Comparison of ENCODE assay signal across 9 mouse cellular contexts in genomic region chr13:25083144-25083572, GRCm38 (mm10). TPM values are rescaled to one million over a fixed set of nuclear protein-coding genes. Genes with fewer than 3 reads are reported as not detected.
DNase-seq lines count a peak whose midpoint lies in the region; ATAC-seq and TF ChIP-seq lines count a peak whose summit lies in the region.
"Had no signal": no experiment of that assay in that cellular context is flagged by ENCODE, and none has a peak within 500 bp of the region (broad histone marks: within the 10 kb centered on the region; RNA-seq: fewer than 3 reads in every experiment).

No protein-coding gene starts in this region.

- H3K36me3 ChIP-seq in lung, embryonic 15.5 days: no peaks in the 10 kb centered on the region
- H3K36me3 ChIP-seq in neural tube, embryonic 11.5 days (ENCODE audit: control insufficient read depth, insufficient read depth, low read length): no peaks in the 10 kb centered on the region

- peak overlapping the region; percentile 45 for H3K4me2 ChIP-seq in lung, embryonic 15.5 days
- H3K4me2 ChIP-seq in neural tube, embryonic 11.5 days (ENCODE audit: low read depth): no peak overlapping the region

- ATAC-seq in lung, embryonic 15.5 days (ENCODE audit: borderline replicate concordance, extremely low read depth, low FRiP score, low TSS enrichment): peak; percentile 55; the same call in 1 of the 2 replicates
- ATAC-seq in neural tube, embryonic 11.5 days (ENCODE audit: insufficient read depth, low FRiP score, low TSS enrichment): no peak

- no peaks in the 10 kb centered on the region for H3K9me3 ChIP-seq in lung, embryonic 15.5 days
- no peaks in the 10 kb centered on the region for H3K9me3 ChIP-seq in neural tube, embryonic 11.5 days (ENCODE audit: control insufficient read depth, low read length)

- no peak overlapping the region for H3K9ac ChIP-seq in lung, embryonic 15.5 days
- H3K9ac ChIP-seq in neural tube, embryonic 11.5 days (ENCODE audit: low read length): no peak overlapping the region

- no peaks in the 10 kb centered on the region for H3K27me3 ChIP-seq in lung, embryonic 15.5 days
- no peaks in the 10 kb centered on the region for H3K27me3 ChIP-seq in neural tube, embryonic 11.5 days (ENCODE audit: control insufficient read depth, insufficient read depth, low read length)

- no peak for TF ChIP-seq CTCF in lung, adult 2 months (IDR thresholded peaks at IDR 0.05; ENCODE audit: insufficient read depth, low read length)

- H3K4me3 ChIP-seq in lung, embryonic 15.5 days: 0 out of 2 replicates have a peak overlapping the region, but pooled peaks have one; percentile 8
- H3K4me3 ChIP-seq in lung, adult 2 months (replicated peaks; ENCODE audit: extremely low read depth, low read depth, low read length): no peak overlapping the region
- H3K4me3 ChIP-seq in neural tube, embryonic 11.5 days (ENCODE audit: low read depth, low read length): no peak overlapping the region
- H3K4me3 ChIP-seq: gastrocnemius, adult 2 months had no signal

- no peak for DNase-seq in lung, adult 2 months
- DNase-seq in forelimb bud, embryonic 11.5 days (ENCODE audit: low read depth, low spot score): peak; percentile 31
- peak; percentile 71 for DNase-seq in kidney, postnatal 14 days
- peak; percentile 18 for DNase-seq in neural tube, embryonic 11.5 days (ENCODE audit: low spot score)
- no peak for DNase-seq in urinary bladder, postnatal 25 days (ENCODE audit: low spot score)
- DNase-seq in right cerebral cortex, postnatal 25 days: no peak
- DNase-seq: gastrocnemius, adult 2 months; thymus, postnatal 25 days had no signal

- H3K27ac ChIP-seq in lung, embryonic 15.5 days: no peak overlapping the region
- no peak overlapping the region for H3K27ac ChIP-seq in neural tube, embryonic 11.5 days (ENCODE audit: low read depth, low read length)
- H3K27ac ChIP-seq: gastrocnemius, adult 2 months had no signal

- WGBS in lung, embryonic 15.5 days: 2% methylated on average over 15 of the region's 15 CpGs
- WGBS in lung, adult 2 months: 7% methylated on average over 15 of the region's 15 CpGs
- WGBS in neural tube, embryonic 11.5 days: 32% methylated on average over 15 of the region's 15 CpGs

- TF ChIP-seq POLR2A in lung, adult 2 months (IDR thresholded peaks at IDR 0.05; ENCODE audit: borderline replicate concordance, extremely low read depth, low read depth, low read length): no peak

- H3K4me1 ChIP-seq in lung, embryonic 15.5 days: peaks cover 10% of the 10 kb centered on the region
- H3K4me1 ChIP-seq in lung, adult 2 months (ENCODE audit: control insufficient read depth, insufficient read depth, low read length): no peaks in the 10 kb centered on the region
- no peaks in the 10 kb centered on the region for H3K4me1 ChIP-seq in neural tube, embryonic 11.5 days (ENCODE audit: control insufficient read depth, insufficient read depth, low read length)

RNA-seq across cellular contexts. Expression of gene Dcdc2a, which starts 27.4 kb away (rescaled TPM):
- 0.62 and 0.87 TPM in 2 replicates for polyA plus RNA-seq in lung, embryonic 15.5 days (2015; fragmentation: Nextera tagmentation; extraction: Ambion mirVana)
- polyA plus RNA-seq in lung, adult 2 months (2012; rRNA removed): 0.63 and 0.95 TPM in 2 replicates
- 3.4 and 4.4 TPM in 2 replicates for polyA plus RNA-seq in neural tube, embryonic 11.5 days (2014; fragmentation: Nextera tagmentation; extraction: Ambion mirVana)

Comparison
In these comparisons a context has a peak if more than half of its experiments do, and no peak if none do; other contexts are left out.
1. DNase-seq: peak in forelimb bud, embryonic 11.5 days (single experiment), kidney, postnatal 14 days (single experiment) and neural tube, embryonic 11.5 days (single experiment); none in lung, adult 2 months (single experiment), urinary bladder, postnatal 25 days (single experiment) and right cerebral cortex, postnatal 25 days (single experiment).